Mouse (Mus musculus) CH12.LX (cell line): ENCODE results near the gene Ina. TPM values are rescaled to one million over a fixed set of nuclear protein-coding genes. Genes with fewer than 3 reads are reported as not detected.

Experiments
- DNase-seq: peaks from one replicate; pipeline ENCODE4 v3.0.0-alpha.2; 2013; ENCODE audit errors: extremely low read depth
- H3K27ac ChIP-seq: 2 replicates; pipeline ENCODE4 v1.5.1; 2012; ENCODE audit warnings: low read depth, mild to moderate bottlenecking, control low read depth, moderate library complexity; ENCODE audit not compliant: insufficient read depth
- H3K27me3 ChIP-seq: replicated peaks from 2 replicates; pipeline ENCODE3; 2012; ENCODE audit warnings: inconsistent platforms
- H3K36me3 ChIP-seq, 2 experiments: replicated peaks in 1 of 2; 2 replicates each; pipeline versions ENCODE3 to v1.6.1; 2012; ENCODE audit warnings: inconsistent platforms in 1 of 2, low read length in 1 of 2, mild to moderate bottlenecking in 1 of 2, mixed read lengths in 1 of 2, moderate library complexity in 1 of 2; ENCODE audit not compliant: control insufficient read depth in 1 of 2, insufficient read depth in 1 of 2
- H3K4me1 ChIP-seq, 2 experiments: 2 replicates each; pipeline ENCODE4 v1.6.1; 2012; ENCODE audit warnings: inconsistent platforms in 1 of 2, moderate library complexity in 1 of 2; ENCODE audit not compliant: insufficient read depth in 2 of 2, control insufficient read depth in 1 of 2
- H3K4me2 ChIP-seq: 2 replicates; pipeline ENCODE4 v1.6.1; 2012; ENCODE audit warnings: low read depth, mild to moderate bottlenecking, control low read depth; ENCODE audit not compliant: poor library complexity, insufficient read depth, severe bottlenecking
- H3K4me3 ChIP-seq, 3 experiments: fragments of 150-350 bp in 1 of 3; sonication (generic) in 1 of 3; replicated peaks in 1 of 3; 2 replicates each; pipeline versions ENCODE3 to v1.5.1; 2011 to 2012; ENCODE audit warnings: low read depth in 2 of 3, low read length in 2 of 3, mild to moderate bottlenecking in 2 of 3, moderate library complexity in 2 of 3, control low read depth in 1 of 3, improper control_type of control experiment in 1 of 3, inconsistent platforms in 1 of 3, mixed read lengths in 1 of 3; ENCODE audit not compliant: poor library complexity in 1 of 3
- H3K79me2 ChIP-seq: replicated peaks from 2 replicates; pipeline ENCODE4 v1.6.1; 2012; ENCODE audit warnings: mild to moderate bottlenecking, moderate library complexity; ENCODE audit not compliant: control insufficient read depth, poor library complexity, insufficient read depth, severe bottlenecking; ENCODE audit errors: extremely low read depth
- H3K9ac ChIP-seq: 2 replicates; pipeline ENCODE4 v1.6.1; 2012; ENCODE audit warnings: low read depth, mild to moderate bottlenecking, control low read depth, moderate library complexity; ENCODE audit not compliant: insufficient read depth
- H3K9me3 ChIP-seq: replicated peaks from 2 replicates; pipeline ENCODE3; 2012; ENCODE audit warnings: low read length, inconsistent platforms, mixed read lengths
- CHD2 ChIP-seq: IDR thresholded peaks from 2 replicates; pipeline ENCODE4 v1.6.1; 2011; ENCODE audit warnings: low read length, improper control_type of control experiment
- CTCF ChIP-seq, 2 experiments: IDR thresholded peaks in 1 of 2; conservative IDR thresholded peaks in 1 of 2; 2 replicates each; pipeline ENCODE4 v1.5.1; 2011 to 2012; ENCODE audit warnings: low read depth in 2 of 2, low read length in 2 of 2, improper control_type of control experiment in 1 of 2, inconsistent platforms in 1 of 2, mild to moderate bottlenecking in 1 of 2, moderate library complexity in 1 of 2
- EP300 ChIP-seq: IDR thresholded peaks from 2 replicates; pipeline ENCODE4 v1.6.1; 2011; ENCODE audit warnings: low read length, improper control_type of control experiment
- ETS1 ChIP-seq: conservative IDR thresholded peaks from 2 replicates; pipeline ENCODE4 v1.6.1; 2012; ENCODE audit warnings: low read depth, mild to moderate bottlenecking, inconsistent platforms, low read length, improper control_type of control experiment, moderate library complexity
- GABPA ChIP-seq: IDR thresholded peaks from 2 replicates; pipeline ENCODE4 v1.6.1; 2012; ENCODE audit warnings: low read depth, low read length, improper control_type of control experiment, inconsistent platforms; ENCODE audit not compliant: insufficient replicate concordance
- HCFC1 ChIP-seq: IDR thresholded peaks from 2 replicates; pipeline ENCODE4 v1.6.1; 2012; ENCODE audit warnings: low read depth, mild to moderate bottlenecking, inconsistent platforms, low read length, improper control_type of control experiment
- IRF4 ChIP-seq: IDR thresholded peaks from 2 replicates; pipeline ENCODE4 v1.6.1; 2014; ENCODE audit warnings: low read depth, mild to moderate bottlenecking, inconsistent platforms, low read length, improper control_type of control experiment
- KAT2A ChIP-seq: IDR thresholded peaks from 2 replicates; pipeline ENCODE4 v1.6.1; 2012; ENCODE audit warnings: low read length, improper control_type of control experiment, inconsistent platforms; ENCODE audit not compliant: insufficient replicate concordance
- MAZ ChIP-seq: IDR thresholded peaks from 2 replicates; pipeline ENCODE4 v1.6.1; 2012; ENCODE audit warnings: low read depth, mild to moderate bottlenecking, inconsistent platforms, low read length, improper control_type of control experiment, moderate library complexity
- MEF2A ChIP-seq: IDR thresholded peaks from 2 replicates; pipeline ENCODE4 v1.6.1; 2014; ENCODE audit warnings: low read depth, mild to moderate bottlenecking, inconsistent platforms, low read length, improper control_type of control experiment, borderline replicate concordance
- MXI1 ChIP-seq: IDR thresholded peaks from 2 replicates; pipeline ENCODE4 v1.6.1; 2011; ENCODE audit warnings: mild to moderate bottlenecking, low read depth, low read length, improper control_type of control experiment
- MYC ChIP-seq: IDR thresholded peaks from 2 replicates; pipeline ENCODE4 v1.6.1; 2011; ENCODE audit warnings: low read depth, mild to moderate bottlenecking, improper control_type of control experiment, low read length
- NRF1 ChIP-seq: IDR thresholded peaks from 2 replicates; pipeline ENCODE4 v1.6.1; 2014; ENCODE audit warnings: low read depth, mild to moderate bottlenecking, inconsistent platforms, low read length, improper control_type of control experiment, moderate library complexity
- PAX5 ChIP-seq: IDR thresholded peaks from 2 replicates; pipeline ENCODE4 v1.6.1; 2012; ENCODE audit warnings: low read length, inconsistent platforms, mixed read lengths
- POLR2A ChIP-seq: IDR thresholded peaks from 2 replicates; pipeline ENCODE4 v1.6.1; 2011; ENCODE audit warnings: low read depth, mild to moderate bottlenecking, improper control_type of control experiment, low read length
- RAD21 ChIP-seq: IDR thresholded peaks from 2 replicates; pipeline ENCODE4 v1.6.1; 2011; ENCODE audit warnings: low read depth, mild to moderate bottlenecking, low read length, improper control_type of control experiment, moderate library complexity
- RCOR1 ChIP-seq: conservative IDR thresholded peaks from 2 replicates; pipeline ENCODE4 v1.6.1; 2012; ENCODE audit warnings: low read depth, mild to moderate bottlenecking, inconsistent platforms, low read length, improper control_type of control experiment
- SIN3A ChIP-seq: IDR thresholded peaks from 2 replicates; pipeline ENCODE4 v1.6.1; 2012; ENCODE audit warnings: low read length, improper control_type of control experiment, inconsistent platforms
- SMC3 ChIP-seq: IDR thresholded peaks from 2 replicates; pipeline ENCODE4 v1.6.1; 2011; ENCODE audit warnings: low read depth, low read length, improper control_type of control experiment
- TCF12 ChIP-seq: IDR thresholded peaks from 2 replicates; pipeline ENCODE4 v1.6.1; 2014; ENCODE audit warnings: low read depth, mild to moderate bottlenecking, inconsistent platforms, low read length, improper control_type of control experiment
- UBTF ChIP-seq: IDR thresholded peaks from 2 replicates; pipeline ENCODE4 v1.6.1; 2012; ENCODE audit warnings: low read depth, mild to moderate bottlenecking, inconsistent platforms, low read length, improper control_type of control experiment, moderate library complexity
- USF1 ChIP-seq: IDR thresholded peaks from 2 replicates; pipeline ENCODE4 v1.6.1; 2014; ENCODE audit warnings: low read depth, mild to moderate bottlenecking, inconsistent platforms, low read length, improper control_type of control experiment
- ZC3H11A ChIP-seq: IDR thresholded peaks from 2 replicates; pipeline ENCODE4 v1.6.1; 2012; ENCODE audit warnings: low read depth, mild to moderate bottlenecking, inconsistent platforms, low read length, improper control_type of control experiment
- ZKSCAN1 ChIP-seq: IDR thresholded peaks from 2 replicates; pipeline ENCODE4 v1.6.1; 2012; ENCODE audit warnings: low read depth, inconsistent platforms, low read length, improper control_type of control experiment, borderline replicate concordance
- dilution Hi-C: fragments of 300-500 bp; cut with MboI; formaldehyde crosslinking; loops from 2 replicates; pipeline ENCODE4 v1.14.3; 2020; ENCODE audit warnings: low sequenced_read_pairs; ENCODE audit not compliant: extremely low pct_unique_long_range_greater_than_20kb, extremely low pct_ligation_motif_present
- in situ Hi-C: fragments of 300-500 bp; cut with MboI; formaldehyde crosslinking; loops from 3 replicates; pipeline ENCODE4 v1.14.3; 2019; ENCODE audit warnings: low sequenced_read_pairs, low pct_ligation_motif_present, low pct_unique_long_range_greater_than_20kb, mixed read lengths
- polyA plus RNA-seq: library from polyadenylated mRNA; unstranded; fragments of >175 nt; gene quantifications from 2 replicates; pipeline ENCODE4 v1.2.1, GENCODE M21; 2012; ENCODE audit warnings: low read depth; ENCODE audit not compliant: insufficient read length
- total RNA-seq, 2 experiments: library from RNA; depleted of rRNA; stranded (reverse); fragments of 300-350 nt in 1 of 2; fragments of >200 nt in 1 of 2; gene quantifications; 2 replicates each; pipeline ENCODE4 v1.2.3; 2012 to 2014

The Ina gene
- total and polyA plus RNA-seq, 3 experiments: not detected

DNA sequence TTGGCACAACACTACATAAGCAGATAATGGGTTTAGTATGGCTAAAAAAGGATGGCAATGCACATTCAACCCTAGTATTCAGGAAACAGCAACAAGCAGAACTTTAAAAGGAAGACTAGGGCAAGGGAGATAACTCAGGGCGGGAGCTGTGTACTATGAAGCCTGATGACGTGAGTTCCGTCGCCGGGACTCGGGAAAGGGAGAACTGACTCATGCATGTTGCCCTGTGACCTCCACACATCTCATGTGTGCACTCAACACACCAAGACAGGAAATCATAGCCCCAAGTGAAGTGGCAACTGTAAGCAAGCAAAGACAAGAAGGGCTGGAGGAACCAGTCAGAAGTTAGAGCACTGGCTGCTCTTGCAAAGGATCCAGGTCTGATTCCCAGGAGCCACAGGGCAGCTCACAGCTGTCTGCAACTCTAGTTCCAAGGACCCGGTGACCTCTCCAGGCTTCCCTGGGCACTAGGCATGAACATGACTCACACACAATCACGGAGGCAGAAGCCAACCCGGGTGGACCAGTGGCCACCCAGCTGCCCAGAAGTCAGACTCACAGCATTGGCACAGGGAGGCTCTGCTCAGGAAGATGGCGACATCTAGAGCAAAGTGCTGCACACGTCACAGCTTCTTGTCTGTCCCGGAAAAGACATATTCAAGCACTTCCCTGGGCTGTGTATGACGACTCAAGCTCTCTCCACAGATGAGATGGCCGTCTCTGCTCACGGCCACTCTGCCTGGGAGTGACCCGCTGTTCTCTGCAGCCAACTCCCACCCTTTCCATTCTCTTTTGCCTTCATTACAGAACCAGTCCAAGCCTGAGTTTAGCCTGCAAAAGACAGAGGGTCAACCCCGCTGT, 35.3 kb upstream of the Ina start:
- Histone ChIP-seq H3K4me1 (peaks cover 8 to 15% of the 10 kb centered on the region in 2 experiments), H3K27ac (no peak overlapping the region), H3K79me2 (no peaks in the 10 kb centered on the region), H3K4me3 (no peak overlapping the region), H3K9ac (no peak overlapping the region), H3K36me3 (no peaks in the 10 kb centered on the region), H3K4me2 (no peak overlapping the region), H3K27me3 (no peaks in the 10 kb centered on the region), H3K9me3 (no peaks in the 10 kb centered on the region)
- dilution Hi-C loops: no loop called here
- TF ChIP-seq GABPA (no peak), CHD2 (no peak), KAT2A (no peak), RAD21 (peak; percentile 44), CTCF (conservative IDR thresholded peaks at IDR 0.05 in 1 of 2, IDR thresholded peaks at IDR 0.05 in 1 of 2; ENCODE audit: low read depth in 2 of 2, low read length in 2 of 2) (peak in 1 of 2 experiments; percentile 46; a peak in 2 of 4 replicates), SMC3 (peak; percentile 24; the same call in 1 of the 2 replicates)
- in situ Hi-C loops: loop anchor here (5.0 kb wide), 1 partner anchor 97 kb away; no protein-coding TSS in a partner anchor
- DNase-seq: no peak

DNA sequence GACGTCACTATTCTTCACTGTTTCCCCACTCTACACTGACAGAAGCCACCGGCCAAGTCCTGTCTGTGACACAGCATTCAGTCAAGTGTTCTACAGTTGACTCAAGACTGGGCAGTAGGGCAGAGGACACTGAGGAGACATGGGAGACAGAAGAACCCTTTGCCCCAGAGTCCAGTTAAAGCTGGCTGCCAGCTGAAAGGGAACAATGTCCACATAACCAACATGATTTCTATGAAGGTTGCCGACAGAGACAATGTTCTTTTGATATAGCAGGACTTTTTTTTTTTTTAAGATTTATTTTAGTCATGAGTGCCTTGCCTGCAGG, 34.8 kb upstream of the Ina start:
- Histone ChIP-seq H3K9ac (no peak overlapping the region), H3K4me3 (no peak overlapping the region), H3K4me2 (no peak overlapping the region), H3K36me3 (no peaks in the 10 kb centered on the region), H3K27ac (no peak overlapping the region), H3K79me2 (no peaks in the 10 kb centered on the region), H3K27me3 (no peaks in the 10 kb centered on the region), H3K9me3 (no peaks in the 10 kb centered on the region), H3K4me1 (peaks cover 13 to 19% of the 10 kb centered on the region in 2 experiments)
- DNase-seq: no peak
- in situ Hi-C loops (loop anchor here (5.0 to 10.0 kb wide), 2 partner anchors 97 to 215 kb away; partner anchors contain the start of gene Cnnm2), dilution Hi-C loops (no loop called here)
- TF ChIP-seq RCOR1 (no peak), POLR2A (no peak), EP300 (no peak), SMC3 (no peak), PAX5 (no peak), UBTF (no peak), ETS1 (no peak), IRF4 (no peak)

DNA sequence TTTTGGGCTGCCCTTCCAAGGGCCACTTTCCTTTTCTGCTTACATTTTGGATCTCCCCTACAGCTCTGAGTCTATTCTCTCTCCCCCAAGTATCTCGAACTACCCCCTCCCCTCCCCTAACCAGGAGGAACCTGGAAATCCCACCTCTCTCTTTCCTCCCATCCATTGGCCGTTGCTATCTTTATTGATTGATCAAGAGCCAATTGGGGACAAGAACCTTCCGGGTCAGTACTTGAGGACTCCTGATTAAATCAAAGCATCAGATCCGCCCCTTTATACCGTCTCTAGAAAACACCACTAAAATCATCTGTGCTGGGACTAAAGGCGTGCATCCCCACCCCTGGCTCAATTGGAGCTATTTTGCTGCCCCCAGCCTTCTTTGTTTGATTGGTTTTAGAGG, 33.0 kb upstream of the Ina start:
- dilution Hi-C loops: no loop called here
- Histone ChIP-seq H3K27ac (no peak overlapping the region), H3K9ac (no peak overlapping the region), H3K4me3 (no peak overlapping the region), H3K9me3 (no peaks in the 10 kb centered on the region), H3K36me3 (no peaks in the 10 kb centered on the region), H3K79me2 (no peaks in the 10 kb centered on the region), H3K4me1 (peaks cover 13 to 23% of the 10 kb centered on the region in 2 experiments), H3K27me3 (no peaks in the 10 kb centered on the region), H3K4me2 (no peak overlapping the region)
- in situ Hi-C loops: loop anchor here (10.0 kb wide), 1 partner anchor 217 kb away; the partner anchor contains the start of gene Cnnm2
- no peak for DNase-seq
- TF ChIP-seq NRF1: no peak
- TF ChIP-seq ETS1: no peak
- TF ChIP-seq RCOR1: no peak
- TF ChIP-seq TCF12: no peak
- TF ChIP-seq USF1: no peak
- no peak for TF ChIP-seq HCFC1
- TF ChIP-seq MYC: no peak
- no peak for TF ChIP-seq ZKSCAN1
- no peak for TF ChIP-seq ZC3H11A
- TF ChIP-seq MAZ: no peak
- TF ChIP-seq MEF2A: no peak
- no peak for TF ChIP-seq SIN3A
- TF ChIP-seq MXI1: no peak
- TF ChIP-seq CHD2: no peak
- no peak for TF ChIP-seq IRF4
